Mouse (Mus musculus): Measurements from ENCODE around the gene Sowaha.

- no peak for TF ChIP-seq ZC3H11A (IDR thresholded peaks at IDR 0.05; ENCODE audit: borderline replicate concordance, low read depth, low read length)
- TF ChIP-seq CHD2 (IDR thresholded peaks at IDR 0.05; ENCODE audit: low read depth, low read length) = no peak
- TF ChIP-seq ZNF384 (IDR thresholded peaks at IDR 0.05; ENCODE audit: low read depth, low read length) = no peak
- peak; percentile 67; the same call in 1 of the 2 replicates for TF ChIP-seq MAFK (IDR thresholded peaks at IDR 0.05; ENCODE audit: insufficient read depth, low read depth, low read length)
These were observed 13.7 kb downstream of the Sowaha start for GRCm38 (mm10) chr11:53466231-53466971.

Measured in ES-E14 (cell line).